8 mouse cellular contexts compared by ENCODE assay signal in the genomic region with DNA sequence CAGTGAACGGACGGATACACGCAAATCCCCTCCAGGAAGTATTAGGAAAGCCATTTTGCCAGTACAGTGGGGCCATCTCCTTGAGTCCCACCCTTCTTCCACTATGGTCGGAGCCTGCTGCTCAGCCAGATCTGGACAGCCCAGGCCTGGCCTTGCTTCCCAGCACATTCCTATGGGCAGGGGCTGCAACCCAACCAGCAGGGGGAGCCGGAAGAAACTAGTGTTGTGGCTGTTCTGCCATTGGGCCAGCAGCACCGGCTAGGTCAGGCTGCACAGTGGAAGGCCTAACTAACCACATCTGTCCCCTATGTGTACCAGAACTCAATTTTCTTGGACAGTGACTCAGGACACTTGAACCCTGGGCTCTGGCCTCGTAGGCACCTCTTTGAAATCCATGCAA. TPM values are rescaled to one million over a fixed set of nuclear protein-coding genes. Genes with fewer than 3 reads are reported as not detected.
DNase-seq lines count a peak whose midpoint lies in the region; ATAC-seq and TF ChIP-seq lines count a peak whose summit lies in the region.

No protein-coding gene starts in this region.

- no peak for ATAC-seq in hindbrain, postnatal 0 days
- ATAC-seq in hindbrain, embryonic 14.5 days (ENCODE audit: low FRiP score) = no peak

- H3K4me2 ChIP-seq in hindbrain, postnatal 0 days (ENCODE audit: low read depth, low read length) = no peak overlapping the region
- no peak overlapping the region for H3K4me2 ChIP-seq in hindbrain, embryonic 14.5 days (replicated peaks)

- WGBS in hindbrain, postnatal 0 days = 73% methylated on average over 7 of the region's 7 CpGs
- 77% methylated on average over 7 of the region's 7 CpGs for WGBS in hindbrain, embryonic 14.5 days
- 79% methylated on average over 7 of the region's 7 CpGs for WGBS in bone marrow, adult 2 months

- H3K36me3 ChIP-seq in hindbrain, postnatal 0 days (ENCODE audit: insufficient read depth, low read length) = no peaks in the 10 kb centered on the region
- H3K36me3 ChIP-seq in hindbrain, embryonic 14.5 days (replicated peaks; ENCODE audit: control insufficient read depth, insufficient read depth) = no peaks in the 10 kb centered on the region
- H3K36me3 ChIP-seq in C2C12 (ENCODE audit: control insufficient read depth, insufficient read depth) = no peaks in the 10 kb centered on the region

- H3ac ChIP-seq in C2C12 (ENCODE audit: control insufficient read depth, insufficient read length, low read depth) = no peak overlapping the region

- no peak for TF ChIP-seq POLR2A in bone marrow, adult 2 months (IDR thresholded peaks at IDR 0.05; ENCODE audit: borderline replicate concordance, control insufficient read depth, low read depth, low read length)

- no peak overlapping the region for H3K4me3 ChIP-seq in hindbrain, postnatal 0 days (ENCODE audit: low read length)
- H3K4me3 ChIP-seq in hindbrain, embryonic 14.5 days (replicated peaks; ENCODE audit: low read length) = no peak overlapping the region
- H3K4me3 ChIP-seq in C2C12 (ENCODE audit: insufficient read depth, poor library complexity, severe bottlenecking) = no peak overlapping the region
- H3K4me3 ChIP-seq in bone marrow, adult 2 months (replicated peaks; ENCODE audit: control insufficient read depth, low read depth, low read length) = no peak overlapping the region

- no peaks in the 10 kb centered on the region for H3K27me3 ChIP-seq in hindbrain, postnatal 0 days (ENCODE audit: insufficient read depth, low read length)
- H3K27me3 ChIP-seq in hindbrain, embryonic 14.5 days (ENCODE audit: control insufficient read depth, insufficient read depth, low read length) = no peaks in the 10 kb centered on the region
- H3K27me3 ChIP-seq in C2C12 (ENCODE audit: control insufficient read depth, insufficient read depth, insufficient read length) = no peaks in the 10 kb centered on the region

- no peak overlapping the region for H3K9ac ChIP-seq in hindbrain, postnatal 0 days (replicated peaks; ENCODE audit: low read length)
- no peak overlapping the region for H3K9ac ChIP-seq in hindbrain, embryonic 14.5 days

- DNase-seq in hindbrain, postnatal 0 days (ENCODE audit: low spot score) = peak; percentile 31
- DNase-seq in hindbrain, embryonic 14.5 days (ENCODE audit: low spot score) = no peak
- DNase-seq in heart, postnatal 4 days = peak; percentile 67
- peak; percentile 29 for DNase-seq in neural tube, embryonic 10.5 days (ENCODE audit: extremely low spot score, low spot score)
- no peak for DNase-seq in T-cell, adult 2 months (ENCODE audit: low spot score)
- no peak for DNase-seq in c-Kit-positive CD71-positive TER-119-positive erythroid progenitor cells, embryonic 14.5 days (ENCODE audit: low spot score)

- peak; percentile 56 for TF ChIP-seq CTCF in hindbrain, postnatal 0 days (IDR thresholded peaks at IDR 0.05; ENCODE audit: low read depth)
- peak; percentile 81 for TF ChIP-seq CTCF in C2C12 (IDR thresholded peaks at IDR 0.05; ENCODE audit: control insufficient read depth, insufficient read depth, insufficient read length)
- peak; percentile 54 for TF ChIP-seq CTCF in bone marrow, adult 2 months (IDR thresholded peaks at IDR 0.05; ENCODE audit: control insufficient read depth, insufficient read depth, low read length)

- H3K27ac ChIP-seq in hindbrain, postnatal 0 days = no peak overlapping the region
- H3K27ac ChIP-seq in hindbrain, embryonic 14.5 days = no peak overlapping the region
- no peak overlapping the region for H3K27ac ChIP-seq in bone marrow, adult 2 months (ENCODE audit: control insufficient read depth, insufficient read depth, low read depth, low read length, poor library complexity)

- H3K79me2 ChIP-seq in C2C12 (ENCODE audit: control insufficient read depth, insufficient read depth) = no peaks in the 10 kb centered on the region

- no peaks in the 10 kb centered on the region for H3K9me3 ChIP-seq in hindbrain, postnatal 0 days (ENCODE audit: low read length)
- no peaks in the 10 kb centered on the region for H3K9me3 ChIP-seq in hindbrain, embryonic 14.5 days (ENCODE audit: control insufficient read depth, low read length)

- H3K79me3 ChIP-seq in C2C12 (ENCODE audit: low read depth) = no peaks in the 10 kb centered on the region

- H3K4me1 ChIP-seq in hindbrain, postnatal 0 days (ENCODE audit: insufficient read depth, low read length) = peaks cover 2% of the 10 kb centered on the region; the same call in 1 of the 2 replicates
- peaks cover 1% of the 10 kb centered on the region for H3K4me1 ChIP-seq in hindbrain, embryonic 14.5 days (replicated peaks; ENCODE audit: control insufficient read depth, insufficient read depth, low read length)
- no peaks in the 10 kb centered on the region for H3K4me1 ChIP-seq in bone marrow, adult 2 months (ENCODE audit: control insufficient read depth, insufficient read depth, low read length)

TF ChIP-seq in C2C12, 6 proteins besides CTCF, POLR2A, EP300 and RAD21:
- TF ChIP-seq MAX (IDR thresholded peaks at IDR 0.05) (no peak), USF1 (IDR thresholded peaks at IDR 0.05; ENCODE audit: low read depth) (no peak), CEBPB (IDR thresholded peaks at IDR 0.05; ENCODE audit: low read depth) (no peak), MYOD1 (IDR thresholded peaks at IDR 0.05; ENCODE audit: control insufficient read depth, insufficient read length, low read depth) (no peak), FOSL1 (IDR thresholded peaks at IDR 0.05; ENCODE audit: insufficient read depth, low read length, poor library complexity, severe bottlenecking) (no peak), MYOG (IDR thresholded peaks at IDR 0.05; ENCODE audit: control insufficient read depth, extremely low read depth, insufficient read length) (no peak)

RNA-seq across cellular contexts. Expression of a gene that starts 30.6 kb away (rescaled TPM):
- 16.3 and 22.0 TPM in 2 replicates for total RNA-seq in hindbrain, postnatal 0 days (2014; rRNA removed)
- polyA plus RNA-seq in hindbrain, postnatal 0 days (2015; fragmentation: Nextera tagmentation; extraction: Ambion mirVana) = 9.3 and 11.5 TPM in 2 replicates
- polyA plus RNA-seq in hindbrain, embryonic 14.5 days (2014; fragmentation: Nextera tagmentation; extraction: Ambion mirVana) = 12.2 and 14.1 TPM in 2 replicates
- 162 TPM for polyA plus RNA-seq in C2C12 (2012; fragmentation: generic; extraction: Trizol)
- polyA plus RNA-seq in bone marrow, adult 2 months (2011; ENCODE audit: insufficient read depth, insufficient read length, low replicate concordance, missing spikeins) = 0.97 and 6.8 TPM in 2 replicates
- 100 to 1,000 TPM; 108 to 126 TPM for total RNA-seq in heart, postnatal 4 days (2021)

RNA-seq across cellular contexts. Expression of a gene that starts 53.8 kb away (rescaled TPM):
- total RNA-seq in hindbrain, postnatal 0 days (2014; rRNA removed) = 96.9 and 105 TPM in 2 replicates
- 56.1 and 57.0 TPM in 2 replicates for polyA plus RNA-seq in hindbrain, postnatal 0 days (2015; fragmentation: Nextera tagmentation; extraction: Ambion mirVana)
- polyA plus RNA-seq in hindbrain, embryonic 14.5 days (2014; fragmentation: Nextera tagmentation; extraction: Ambion mirVana) = 67.2 and 67.5 TPM in 2 replicates
- polyA plus RNA-seq in C2C12 (2012; fragmentation: generic; extraction: Trizol) = 2.6 TPM
- 0.34 and 0.67 TPM in 2 replicates for polyA plus RNA-seq in bone marrow, adult 2 months (2011; ENCODE audit: insufficient read depth, insufficient read length, low replicate concordance, missing spikeins)
- total RNA-seq in heart, postnatal 4 days (2021) = 10 to 100 TPM in 1 of 2 experiments, 1 to 10 TPM in 1; 9.7 to 11.6 TPM

Comparison
In these comparisons a context has a peak if more than half of its experiments do, and no peak if none do; other contexts are left out.
1. DNase-seq: peak in hindbrain, postnatal 0 days (single experiment), heart, postnatal 4 days (single experiment) and neural tube, embryonic 10.5 days (single experiment); none in hindbrain, embryonic 14.5 days (single experiment), T-cell, adult 2 months (single experiment) and c-Kit-positive CD71-positive TER-119-positive erythroid progenitor cells, embryonic 14.5 days (single experiment).
2. RNA of a gene that starts 30.6 kb away (polyA plus RNA-seq): 162 TPM in C2C12 (single experiment); 12.2 to 14.1 TPM in hindbrain, embryonic 14.5 days, 9.3 to 11.5 TPM in hindbrain, postnatal 0 days and 0.97 to 6.8 TPM in bone marrow, adult 2 months; every median in the first group is over 10 times any median in the second.
3. RNA of a gene that starts 53.8 kb away (polyA plus RNA-seq): 67.2 to 67.5 TPM in hindbrain, embryonic 14.5 days and 56.1 to 57.0 TPM in hindbrain, postnatal 0 days; 2.6 TPM in C2C12 (single experiment) and 0.34 to 0.67 TPM in bone marrow, adult 2 months; every median in the first group is over 10 times any median in the second.
4. Peak in every context shown above with its lines, with median percentiles within 50 percentile points of each other: CTCF ChIP-seq.